Mouse (Mus musculus) erythroid progenitor cell, adult 5-6 weeks (primary cell): ENCODE results near the gene Ndufb4. TPM values are rescaled to one million over a fixed set of nuclear protein-coding genes. Genes with fewer than 3 reads are reported as not detected.
"Not testable (repeated sequence)": the region's sequence is repeated elsewhere in the genome, so short reads cannot be mapped to it uniquely, and the experiment has no call there.

ENCODE experiments used
- ATAC-seq: replicated peaks from 2 replicates; pipeline ENCODE4 v1.8.0; 2016; ENCODE audit warnings: moderate number of reproducible peaks, mild to moderate bottlenecking, moderate TSS enrichment, inconsistent platforms; ENCODE audit not compliant: poor library complexity, low FRiP score, severe bottlenecking
- total RNA-seq, 2 experiments: library from RNA; stranded (forward) in 1 of 2; stranded (reverse) in 1 of 2; fragments of 150-400 nt in 1 of 2; fragments of 186-747, 209-891 nt in 1 of 2; gene quantifications; 2 replicates each; pipeline versions ENCODE4 v1.2.3 to v1.2.4; 2015 to 2017; ENCODE audit warnings: low replicate concordance in 2 of 2

Gene Ndufb4
- total RNA-seq, 2 experiments from 2014 or later = 26.3 to 28.9 TPM

DNA sequence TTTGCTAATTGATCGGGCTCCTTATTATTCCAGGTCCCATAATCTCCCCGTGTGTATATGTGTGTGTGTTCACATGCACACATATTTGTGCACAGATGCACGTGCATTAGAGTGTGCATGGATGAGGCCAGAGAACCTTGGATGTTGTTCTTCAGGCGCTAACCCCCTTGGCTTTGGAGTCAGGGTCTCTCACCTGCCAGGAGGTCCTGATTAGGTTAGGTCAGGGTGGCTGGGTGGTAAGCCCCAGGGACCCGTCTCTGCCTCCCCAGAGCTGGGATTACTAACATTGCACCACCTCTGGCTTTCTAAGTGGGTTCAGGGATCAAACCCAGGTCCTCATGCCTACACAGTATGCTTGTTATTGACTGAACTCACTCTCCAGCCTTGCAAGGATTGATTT is 9.8 kb downstream of the Ndufb4 start:
- ATAC-seq = no peak

DNA sequence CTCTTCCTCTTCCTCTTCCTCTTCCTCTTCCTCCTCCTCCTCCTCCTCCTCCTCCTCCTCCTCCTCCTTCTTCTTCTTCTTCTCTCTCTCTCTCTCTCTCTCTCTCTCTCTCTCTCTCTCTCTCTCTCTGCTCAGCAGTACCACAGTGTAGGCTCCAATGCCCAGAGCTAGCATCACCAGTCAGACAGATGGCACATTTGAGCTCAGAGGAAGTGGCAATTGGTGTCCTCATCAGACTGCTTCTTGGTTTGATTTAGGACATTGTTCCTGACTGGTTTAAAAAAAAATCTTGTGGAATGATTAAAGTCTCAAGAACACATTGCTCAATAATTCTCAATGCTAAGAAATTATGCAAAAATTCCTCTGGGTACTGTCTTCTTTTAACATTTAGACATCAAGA is 13.7 kb downstream of the Ndufb4 start:
- not testable (repeated sequence) for ATAC-seq

DNA sequence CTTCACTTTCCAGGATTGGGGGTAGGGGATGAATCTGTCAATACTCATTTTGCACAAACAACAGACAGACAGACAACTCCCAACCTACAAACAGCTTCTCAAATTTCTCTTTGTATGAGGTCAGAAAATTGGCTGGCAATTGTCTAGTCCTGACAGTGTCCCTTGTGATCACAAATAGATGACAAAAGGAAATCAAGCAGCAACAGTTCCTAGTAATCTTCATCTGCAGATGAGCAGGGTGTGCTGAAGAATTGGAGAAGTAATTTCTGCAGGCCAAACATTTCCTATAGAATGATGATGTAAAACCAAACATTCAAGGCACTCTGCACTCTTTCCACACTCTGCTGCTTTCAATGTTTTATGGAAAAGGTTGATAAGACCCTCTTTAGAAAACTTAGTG is 16.5 kb downstream of the Ndufb4 start:
- no peak for ATAC-seq

DNA sequence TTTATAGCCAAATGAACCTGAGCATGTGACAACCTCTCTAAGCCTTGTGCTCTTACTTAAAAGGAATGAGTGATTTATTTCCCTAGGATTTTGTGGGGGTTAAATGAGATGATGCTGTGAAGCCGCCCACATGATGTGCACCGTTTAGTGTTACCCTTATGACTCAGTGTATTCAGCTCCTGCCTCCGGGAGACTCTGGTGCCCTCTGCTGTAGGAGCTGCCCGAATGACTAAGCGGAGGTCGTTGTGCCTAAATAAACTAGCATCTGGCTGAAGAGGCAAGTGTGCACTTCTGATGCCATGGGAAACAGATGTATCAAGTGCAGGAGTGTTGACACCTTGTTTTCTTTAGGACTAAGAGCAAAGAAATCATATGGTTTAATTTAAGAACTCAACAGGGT is 18.1 kb downstream of the Ndufb4 start:
- no peak for ATAC-seq

DNA sequence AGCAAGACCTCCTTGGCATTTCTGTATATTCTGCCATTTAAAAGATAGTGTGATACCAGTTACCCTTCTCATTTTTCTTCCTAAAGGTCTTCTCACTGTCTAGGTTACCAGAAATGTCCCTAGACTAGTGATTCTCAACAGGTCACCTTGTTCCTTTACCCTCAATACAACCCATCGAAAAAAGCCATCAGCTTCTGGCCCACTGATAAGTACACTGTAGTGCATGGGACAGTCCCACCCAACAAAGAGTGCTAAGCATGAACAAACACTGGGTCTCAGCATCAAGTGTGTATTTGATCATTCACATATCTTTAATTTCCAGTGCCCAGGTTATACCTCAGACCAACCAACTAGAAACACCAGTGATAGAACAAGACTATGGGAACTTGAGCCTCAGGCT is 19.2 kb downstream of the Ndufb4 start:
- ATAC-seq = no peak

DNA sequence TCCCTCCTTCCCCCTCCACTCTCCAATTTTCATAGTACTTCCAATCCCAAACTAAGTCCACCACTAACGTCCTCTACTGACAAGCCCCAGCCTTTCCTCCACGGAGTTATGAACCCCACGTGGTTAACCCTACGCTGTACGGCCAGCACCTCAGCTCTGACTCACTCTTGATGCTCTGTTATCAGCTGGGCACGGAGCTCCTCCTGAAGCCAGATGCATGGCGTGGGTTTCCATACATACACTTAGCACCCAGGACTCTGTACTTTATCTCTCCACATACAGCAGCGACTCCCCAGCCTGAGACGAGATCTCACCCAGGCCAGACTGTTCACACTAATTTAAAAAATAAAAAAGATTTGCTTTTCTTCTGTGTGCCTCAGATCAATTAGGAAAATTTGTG is 19.7 kb downstream of the Ndufb4 start:
- ATAC-seq = no peak

DNA sequence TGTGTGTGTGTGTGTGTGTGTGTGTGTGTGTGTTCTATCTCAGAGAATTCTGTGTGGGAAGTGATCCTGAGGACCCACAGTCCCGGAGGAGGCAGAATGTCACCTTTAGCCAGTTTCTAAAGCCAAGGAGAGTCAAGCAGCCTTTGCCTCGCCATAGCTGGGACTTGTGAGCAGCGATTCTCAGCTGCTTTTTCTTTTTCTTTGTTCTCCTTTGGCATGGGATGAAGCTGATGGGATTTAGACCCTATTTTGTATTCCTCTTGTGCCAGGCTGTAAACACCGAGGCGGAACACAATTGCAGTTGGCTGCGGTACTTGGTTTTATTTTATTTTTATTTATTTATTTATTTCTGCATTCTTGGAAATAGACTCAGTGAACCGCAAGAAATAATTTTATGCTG is 25.2 kb downstream of the Ndufb4 start:
- ATAC-seq = no peak

DNA sequence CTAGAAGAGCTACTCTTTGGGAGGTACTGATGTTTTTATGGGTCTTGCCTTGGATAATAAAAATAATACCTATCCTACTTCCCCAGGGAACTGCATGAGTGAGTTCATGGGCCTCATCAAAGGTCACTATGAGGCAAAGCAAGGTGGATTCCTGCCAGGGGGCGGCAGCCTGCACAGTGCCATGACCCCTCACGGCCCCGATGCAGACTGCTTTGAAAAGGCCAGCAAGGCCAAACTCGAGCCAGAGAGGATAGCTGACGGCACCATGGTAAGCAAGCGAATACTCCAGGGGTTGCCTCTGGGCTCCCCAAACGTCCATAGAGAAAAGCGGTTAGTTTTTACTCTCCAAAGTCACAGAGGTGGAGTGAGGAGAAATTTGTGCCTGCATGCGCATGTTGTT is 25.9 kb downstream of the Ndufb4 start:
- ATAC-seq = no peak

DNA sequence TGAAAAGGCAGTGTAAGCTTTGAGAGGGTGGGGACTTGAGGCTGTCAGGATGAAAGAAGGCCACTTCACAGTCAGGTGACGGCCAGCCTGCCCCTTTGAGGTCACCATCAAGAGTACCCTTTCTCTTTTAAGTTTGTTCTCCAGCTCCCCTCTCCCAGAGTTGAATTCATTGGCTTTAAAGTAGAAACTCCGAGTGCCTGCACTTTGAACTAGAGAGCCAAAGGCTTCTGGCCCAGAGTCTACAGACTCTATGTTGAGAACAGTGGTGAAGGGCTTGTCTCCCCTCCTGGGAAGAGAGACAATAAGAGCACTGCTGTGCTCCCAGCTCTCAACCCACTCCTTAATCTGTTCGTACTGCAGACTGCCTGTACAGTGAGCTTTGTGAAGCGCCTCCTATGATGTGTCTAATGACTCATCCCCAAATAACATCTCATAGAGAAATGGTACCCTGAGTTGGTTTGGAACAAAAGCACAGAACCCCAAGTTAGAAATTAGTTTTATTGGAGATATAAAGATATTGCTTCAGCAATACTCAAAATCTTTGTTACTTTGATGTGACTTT is 27.8 kb downstream of the Ndufb4 start:
- ATAC-seq = no peak

DNA sequence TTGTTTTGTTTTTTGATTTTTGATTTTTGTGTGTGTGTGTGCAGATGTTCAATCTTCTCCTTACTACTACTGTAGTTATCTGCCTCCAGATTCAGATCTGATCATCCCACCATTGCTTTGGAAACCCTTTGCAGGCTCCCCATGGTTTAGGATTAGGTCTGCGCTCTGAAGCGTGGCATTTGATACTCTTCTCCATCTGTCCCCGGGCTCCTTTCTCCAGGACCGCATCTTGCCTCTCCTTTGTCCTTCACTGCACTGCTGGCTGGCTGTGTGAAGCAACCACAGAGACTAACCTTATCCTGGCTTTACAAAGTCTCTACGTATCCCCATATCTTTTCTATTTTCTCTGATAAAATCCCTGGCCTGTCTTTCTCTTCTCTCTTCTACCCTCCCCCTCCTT is 31.3 kb downstream of the Ndufb4 start:
- no peak for ATAC-seq

DNA sequence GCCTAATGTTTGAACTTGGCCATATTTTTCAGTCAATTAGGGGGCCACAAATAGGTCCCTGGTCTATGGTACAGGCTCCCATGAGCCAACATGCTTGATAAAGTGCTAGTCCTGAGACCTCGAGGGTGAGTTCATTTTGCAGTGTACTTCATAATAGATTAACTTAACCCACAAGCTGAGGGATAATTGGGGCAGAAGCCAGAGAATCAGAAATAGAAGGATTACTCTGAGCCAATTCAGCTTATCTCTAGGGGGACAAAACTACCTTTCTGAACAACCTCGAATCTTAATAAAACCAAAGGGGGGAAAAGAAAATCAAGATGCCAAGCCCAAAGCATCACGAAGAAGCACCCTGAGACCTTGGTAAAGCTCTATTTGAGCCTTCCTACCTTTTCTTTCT is 31.9 kb downstream of the Ndufb4 start:
- no peak for ATAC-seq

DNA sequence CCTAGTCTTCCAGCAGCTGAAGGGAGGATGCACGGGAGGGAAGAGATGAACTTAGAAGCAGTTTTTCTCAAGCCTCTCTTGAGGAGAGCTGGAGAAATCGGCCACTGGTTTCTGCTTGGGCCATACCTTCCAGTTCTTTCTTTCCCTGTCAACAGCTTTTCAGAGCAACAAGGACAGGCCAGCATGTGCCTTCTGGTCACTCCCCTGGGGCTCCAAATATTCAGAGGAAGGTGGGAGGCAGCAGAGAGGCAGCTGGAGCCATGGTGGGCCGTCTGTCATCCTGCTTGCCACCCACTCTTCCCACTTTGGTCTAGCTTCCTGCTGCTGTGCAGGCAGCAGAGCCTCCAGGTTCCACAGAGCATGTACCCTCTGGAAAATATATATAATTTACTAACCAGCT is 36.6 kb downstream of the Ndufb4 start:
- ATAC-seq = no peak

DNA sequence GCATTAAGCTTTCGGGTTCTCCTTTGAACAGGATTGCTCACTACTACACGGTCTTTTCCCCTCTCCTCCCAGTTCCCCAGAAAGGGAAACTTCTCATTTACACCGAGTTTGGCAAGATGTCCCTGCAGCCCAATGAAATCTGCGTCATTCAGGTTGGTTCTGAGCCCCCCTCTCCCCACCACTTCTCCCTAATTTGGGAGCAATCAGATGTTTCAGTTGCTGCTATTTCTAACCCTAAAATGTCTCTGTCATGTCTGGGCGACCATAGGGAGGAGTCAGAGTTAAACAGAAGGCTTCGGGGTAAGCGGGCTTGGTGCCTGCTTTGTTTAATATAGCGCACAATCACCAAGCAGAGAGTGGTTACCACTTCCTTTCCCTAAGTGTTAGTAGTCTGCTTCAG is 38.1 kb downstream of the Ndufb4 start:
- ATAC-seq = no peak

DNA sequence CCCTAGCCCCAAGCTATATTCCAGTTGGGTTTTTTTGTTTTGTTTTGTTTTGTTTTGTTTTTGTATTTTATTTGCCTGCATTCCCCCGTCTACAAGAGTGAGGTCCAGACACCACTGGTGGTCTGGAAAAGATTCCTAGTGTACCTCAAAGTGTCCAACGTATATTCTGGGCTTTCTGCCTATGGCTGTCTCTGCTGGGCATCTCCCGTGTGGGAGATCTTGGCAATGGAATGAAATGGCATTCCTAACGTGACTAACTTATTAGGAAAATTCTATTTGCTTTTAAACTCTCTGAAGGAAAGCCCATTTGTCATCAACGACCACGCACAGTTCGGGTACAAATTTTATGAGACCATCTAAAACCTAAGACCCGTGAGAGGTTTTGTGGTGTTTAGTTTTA is 38.8 kb downstream of the Ndufb4 start:
- no peak for ATAC-seq

DNA sequence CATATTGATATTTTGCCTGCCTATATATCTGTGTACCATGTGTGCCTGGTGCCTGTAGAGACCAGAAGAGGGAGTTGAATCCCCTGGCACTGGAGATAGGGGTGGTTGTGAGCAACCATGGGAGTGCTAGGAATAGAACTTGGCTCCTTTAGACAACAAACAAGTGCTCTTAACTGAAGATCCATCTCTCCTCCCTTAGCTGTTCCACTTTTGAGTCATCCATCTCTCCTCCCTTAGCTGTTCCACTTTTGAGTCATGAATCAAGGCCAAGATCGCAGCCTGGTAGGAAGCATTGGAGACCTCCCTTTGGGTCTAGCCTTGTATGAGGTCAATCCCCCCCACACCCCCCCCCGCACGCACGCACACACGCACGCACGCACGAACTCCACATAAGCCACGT is 39.7 kb downstream of the Ndufb4 start:
- no peak for ATAC-seq

DNA sequence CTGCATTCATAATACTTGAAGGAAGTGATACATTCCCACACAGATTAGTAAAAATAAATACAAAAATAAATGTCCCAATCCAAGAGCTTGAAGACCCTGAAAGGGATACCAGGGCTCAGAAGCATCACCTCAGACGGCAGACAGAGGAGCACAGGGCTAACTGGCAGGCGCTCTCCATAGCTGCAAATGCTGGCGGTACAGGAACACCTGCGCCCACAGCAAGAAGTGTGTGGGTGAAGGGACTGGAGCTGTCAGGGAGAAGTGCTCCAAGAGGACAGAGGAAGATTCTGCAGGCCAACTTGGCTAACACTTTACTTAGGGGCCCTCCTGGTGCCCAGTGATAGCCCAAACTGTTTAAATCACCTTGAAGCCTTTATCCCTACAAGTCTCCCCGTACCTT is 42.2 kb downstream of the Ndufb4 start:
- no peak for ATAC-seq

DNA sequence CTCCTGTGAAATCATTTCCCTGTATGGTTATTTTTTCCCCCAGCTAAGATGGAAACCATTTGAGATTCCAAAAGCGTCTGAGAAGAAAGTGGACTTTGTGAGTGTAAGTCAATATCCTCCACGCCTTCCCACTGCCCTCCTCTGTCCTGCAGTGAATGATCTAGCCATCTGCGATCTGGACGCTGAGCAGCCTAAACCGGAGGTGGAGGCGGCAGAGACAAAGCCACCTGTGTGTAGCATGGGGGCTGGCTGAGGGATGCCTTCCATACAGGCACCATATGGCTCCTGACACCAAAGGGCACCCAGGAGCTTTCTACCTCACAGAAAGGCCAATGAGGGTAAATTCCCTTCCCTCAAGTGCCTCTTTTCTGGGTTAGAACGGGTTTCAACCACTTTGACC is 43.2 kb downstream of the Ndufb4 start:
- ATAC-seq = no peak

DNA sequence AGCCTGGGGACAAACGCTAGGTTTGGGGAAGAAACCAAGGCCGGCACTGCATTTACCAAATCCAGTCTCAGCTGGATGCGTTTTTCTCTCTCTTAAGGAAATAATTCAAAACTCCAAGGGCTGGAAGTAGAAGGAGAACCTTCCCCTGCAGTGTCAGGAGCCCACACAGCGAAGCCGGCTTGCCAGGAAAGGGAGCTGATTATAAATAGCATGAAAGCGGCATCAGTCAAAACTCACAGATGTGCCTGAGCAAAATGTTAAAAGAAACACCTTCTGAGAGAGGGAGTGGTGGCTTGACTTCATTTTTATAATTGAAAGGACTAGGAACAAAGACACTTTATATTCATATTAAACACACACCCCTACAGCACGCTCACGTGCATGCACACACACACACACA is 43.9 kb downstream of the Ndufb4 start:
- no peak for ATAC-seq

DNA sequence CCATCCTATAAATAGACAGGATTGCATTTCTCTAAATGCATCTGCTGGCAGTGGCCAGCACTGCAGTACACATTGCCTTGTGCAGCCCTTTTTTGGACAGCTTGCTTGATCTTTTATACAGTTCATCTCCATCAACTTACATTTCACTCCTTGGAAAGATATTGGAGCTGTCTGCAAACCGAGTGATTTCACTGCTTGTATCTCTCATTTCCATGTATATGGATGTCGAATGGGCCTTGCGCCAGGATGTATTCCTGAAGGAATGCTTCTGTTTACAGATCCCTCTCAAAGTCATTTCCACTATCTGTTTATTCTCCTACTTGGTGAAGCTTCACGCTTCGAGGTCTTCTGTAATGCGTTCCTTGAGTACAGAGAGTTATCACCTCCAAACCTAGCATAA is 50.0 kb downstream of the Ndufb4 start:
- no peak for ATAC-seq

DNA sequence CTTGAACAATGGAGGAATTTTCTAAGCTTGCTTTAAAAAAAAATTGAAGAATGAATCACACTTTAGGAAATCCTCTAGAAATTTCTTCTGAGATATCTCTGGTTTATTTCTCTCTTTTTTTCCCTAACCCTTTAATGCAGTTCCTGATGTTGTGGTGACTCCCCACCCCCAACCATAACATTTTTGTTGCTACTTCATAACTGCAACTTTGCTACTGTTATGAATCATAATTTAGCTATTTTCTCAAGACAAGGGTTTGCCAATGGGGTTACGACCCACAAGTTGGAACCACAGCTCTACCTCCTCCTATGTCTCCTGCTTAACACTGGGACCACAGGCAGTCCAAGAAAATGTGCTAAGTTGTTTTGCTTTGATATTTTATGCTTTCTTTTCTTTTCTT is 50.8 kb downstream of the Ndufb4 start:
- ATAC-seq = no peak

DNA sequence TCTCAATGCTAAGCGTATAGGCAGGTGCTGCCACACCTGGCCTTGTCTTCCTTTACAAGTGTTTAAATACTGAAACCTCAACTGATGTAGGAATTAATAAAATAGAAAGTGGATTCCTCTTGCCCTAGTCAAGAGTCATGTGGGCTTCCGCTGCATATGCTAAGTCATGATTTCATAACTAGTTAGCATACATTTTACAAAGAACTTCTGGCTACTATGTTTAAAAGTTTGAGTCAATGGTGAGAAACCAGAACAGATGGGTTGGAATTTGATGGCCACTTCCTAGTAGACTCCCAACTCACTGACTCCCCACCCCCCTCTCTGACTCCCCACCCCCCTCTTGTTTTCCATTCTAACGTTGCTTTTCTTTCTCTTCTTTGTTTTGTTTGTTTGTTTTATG is 54.9 kb downstream of the Ndufb4 start:
- ATAC-seq = no peak

DNA sequence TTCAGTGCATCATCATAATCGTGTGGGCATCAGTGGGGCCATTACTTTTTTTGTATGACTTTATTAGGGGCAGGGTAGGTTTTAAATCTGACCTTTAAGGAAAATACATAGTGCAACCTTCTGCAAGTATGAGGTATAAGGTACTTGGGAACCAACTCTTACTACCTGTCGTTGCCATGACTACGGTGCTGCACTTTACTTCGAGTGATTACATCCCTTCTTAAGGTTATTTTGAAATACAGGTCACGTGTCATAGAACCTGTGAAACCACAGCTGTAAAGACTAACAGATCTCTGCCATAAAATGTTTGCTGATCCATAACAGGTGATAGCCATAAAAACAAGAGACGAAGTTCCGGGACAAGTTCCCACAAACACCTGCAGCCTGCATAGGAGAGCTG is 55.8 kb downstream of the Ndufb4 start:
- no peak for ATAC-seq

DNA sequence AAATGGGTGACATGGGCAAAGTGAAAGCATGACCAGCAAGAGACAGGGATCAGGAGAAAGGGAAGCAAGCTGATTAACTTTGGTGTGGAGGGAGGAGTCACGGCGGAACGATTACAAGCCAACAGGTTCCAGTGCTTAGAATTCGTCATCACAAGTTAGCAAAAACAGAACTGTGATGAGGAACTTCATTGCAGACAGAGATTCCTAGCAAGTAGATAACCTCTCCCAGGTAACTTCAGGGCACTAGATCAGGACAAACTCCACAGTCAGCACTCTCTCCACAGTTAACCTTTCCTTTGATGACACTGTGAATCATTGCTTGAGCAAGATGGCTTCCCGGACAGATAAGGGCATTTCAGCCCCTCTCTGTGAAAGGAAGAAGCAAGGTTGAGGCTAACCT is 56.8 kb downstream of the Ndufb4 start:
- no peak for ATAC-seq
